Mouse (Mus musculus): Measurements from ENCODE around the gene Gm44503. TPM values are rescaled to one million over a fixed set of nuclear protein-coding genes. Genes with fewer than 3 reads are reported as not detected.

Gene Gm44503
- total RNA-seq (2023), result 0.50 TPM

DNA sequence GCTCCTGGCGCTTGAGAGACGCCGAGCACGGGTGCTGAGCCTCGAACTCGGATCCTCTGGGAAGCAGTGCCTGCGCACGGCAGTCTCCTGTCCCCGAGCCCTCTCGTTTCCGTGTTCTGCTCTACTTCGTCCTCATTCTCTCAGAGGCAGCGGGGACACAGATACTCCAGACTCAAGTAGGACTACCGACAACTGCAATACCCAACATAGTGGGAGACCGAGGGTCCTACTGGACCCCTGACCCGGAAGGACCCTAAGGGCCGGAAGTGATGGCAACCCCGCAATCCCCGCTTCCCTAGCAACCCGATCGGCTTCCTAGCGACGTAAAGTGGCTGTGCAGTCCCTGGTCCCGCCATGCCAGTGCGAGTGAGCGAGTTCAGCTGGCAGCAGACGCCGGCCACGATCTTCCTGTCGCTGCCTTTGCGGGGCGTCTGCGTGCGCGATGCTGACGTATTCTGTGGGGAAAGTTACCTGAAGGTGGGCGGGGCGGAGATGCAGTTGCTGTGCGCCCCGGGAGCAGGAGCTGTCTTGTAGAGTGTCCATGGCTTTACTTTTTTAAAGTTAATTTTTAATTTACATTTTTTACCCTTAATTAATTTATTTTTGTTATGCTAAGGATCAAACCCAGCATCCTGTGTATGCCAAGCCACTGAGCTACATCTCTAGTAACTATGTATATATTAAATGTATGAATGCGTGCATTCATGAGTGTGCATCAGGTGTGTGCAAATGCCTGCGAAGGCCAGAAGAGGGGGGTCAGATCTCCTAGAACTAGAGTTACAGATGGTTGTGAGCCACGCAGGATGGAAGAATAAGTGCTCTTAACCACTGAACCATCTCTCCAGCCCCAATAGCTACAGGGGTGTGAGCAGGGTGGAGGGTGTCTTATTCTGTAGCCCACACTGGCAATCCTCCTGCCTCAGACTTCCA, at the start of gene Gm44503, which contains the start of gene Dyx1c1:
TSS of gene Gm44503 (plus strand) at position 332 of the 930 bp plus-strand sequence.
TSS of gene Dyx1c1 (plus strand) at position 265 of the 930 bp plus-strand sequence.

DNA sequence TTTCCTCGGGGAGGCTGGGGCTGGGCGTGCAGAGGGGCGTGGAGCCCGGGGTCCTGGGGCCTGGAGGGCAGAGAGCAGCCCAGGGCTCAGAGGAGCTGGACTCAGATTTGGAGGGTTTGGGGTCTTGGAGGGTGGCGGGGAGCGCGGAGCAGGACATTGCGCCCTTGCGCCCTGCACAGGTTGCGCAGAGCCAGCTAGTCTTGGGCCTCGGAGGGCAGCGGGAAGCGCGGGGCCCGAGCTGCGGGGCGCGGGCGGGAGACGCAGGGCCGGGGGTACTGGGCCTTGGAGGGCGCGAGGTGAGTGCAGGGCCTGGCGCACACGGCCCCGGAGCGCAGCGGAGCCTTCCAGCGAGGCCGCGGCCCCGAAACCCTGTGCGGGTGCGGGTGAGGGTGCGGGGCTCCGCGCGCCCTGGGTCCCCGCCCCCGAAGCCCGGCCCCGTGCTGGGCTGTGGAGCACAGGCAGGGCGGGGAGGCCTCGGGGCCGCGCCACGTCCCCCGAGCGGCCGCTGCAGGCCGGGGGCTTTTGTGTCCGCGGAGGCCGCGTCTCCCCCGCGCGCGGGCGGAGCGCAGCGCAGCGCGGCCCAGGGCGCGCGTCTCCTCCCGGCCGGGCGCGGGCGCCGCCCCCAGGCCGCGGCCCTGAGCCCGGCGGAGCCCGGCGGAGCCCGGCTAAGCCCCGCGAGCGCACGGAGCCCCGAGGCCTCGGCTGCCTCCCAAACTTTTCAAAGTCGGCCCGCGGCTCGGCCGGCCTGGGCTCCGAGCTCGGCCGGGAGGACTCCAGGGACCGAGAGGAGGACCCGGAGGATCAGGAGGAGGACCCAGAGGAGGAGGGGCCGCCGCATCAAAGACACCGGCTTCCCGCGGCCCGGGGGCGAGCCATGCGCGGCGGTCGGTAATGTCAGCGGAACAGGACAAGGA, 33.4 kb upstream of the Gm44503 start, which contains the start of gene Pygo1:
TSS of gene Pygo1 (plus strand) at position 625 of the 914 bp plus-strand sequence.

DNA sequence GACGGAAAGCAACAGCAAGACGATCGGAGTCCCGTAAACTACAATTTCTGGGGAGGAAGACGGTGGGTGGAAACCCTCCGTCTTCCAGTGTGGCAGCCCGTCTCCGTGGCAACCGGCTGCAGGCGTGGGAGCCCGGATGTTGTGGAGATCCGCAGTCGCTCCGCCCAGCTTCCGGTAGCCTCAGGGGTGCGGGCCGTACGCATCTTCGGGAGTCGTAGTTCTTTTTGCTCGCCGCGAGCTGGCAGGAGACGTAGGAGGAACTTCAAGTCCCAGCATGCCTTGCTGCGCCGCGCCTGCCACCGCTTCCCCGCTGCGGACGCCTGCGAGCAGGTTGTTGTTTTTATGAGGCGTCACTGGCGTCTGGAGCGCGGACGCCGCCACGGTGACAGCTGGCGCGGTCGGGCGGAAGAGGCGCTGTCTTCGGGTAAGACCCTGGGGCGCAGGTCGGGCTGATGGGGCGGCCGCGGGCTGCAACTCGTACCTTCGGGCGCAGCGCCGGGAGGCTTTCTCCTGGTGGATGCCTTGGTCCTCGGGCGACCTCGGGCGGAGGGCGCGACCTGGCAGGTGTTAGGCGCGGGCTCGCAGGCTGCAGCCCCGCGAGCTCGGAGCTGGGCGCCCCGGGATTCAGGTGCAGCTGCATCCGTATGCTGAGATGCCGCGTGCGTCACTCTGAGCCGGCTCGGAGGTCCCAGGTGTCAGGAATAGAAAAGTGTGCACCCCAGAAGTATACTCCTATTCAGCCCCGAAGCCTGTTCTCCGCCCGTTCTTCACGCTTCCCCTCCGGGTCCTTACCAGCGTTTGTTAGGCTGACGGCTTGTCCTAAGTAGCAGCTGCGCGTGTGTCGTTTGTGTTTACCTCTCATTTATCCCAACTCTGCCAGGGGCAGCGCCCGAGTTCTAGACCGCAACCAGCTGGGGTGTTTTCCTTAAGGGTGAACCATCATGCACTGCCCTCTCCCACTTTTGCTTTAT, 26.9 kb downstream of the Gm44503 start, which contains the start of the genes Ccpg1os and Ccpg1:
TSS of gene Ccpg1os (minus strand) at position 133 of the 971 bp plus-strand sequence.
TSS of gene Ccpg1 (plus strand) at position 180 of the 971 bp plus-strand sequence.

DNA sequence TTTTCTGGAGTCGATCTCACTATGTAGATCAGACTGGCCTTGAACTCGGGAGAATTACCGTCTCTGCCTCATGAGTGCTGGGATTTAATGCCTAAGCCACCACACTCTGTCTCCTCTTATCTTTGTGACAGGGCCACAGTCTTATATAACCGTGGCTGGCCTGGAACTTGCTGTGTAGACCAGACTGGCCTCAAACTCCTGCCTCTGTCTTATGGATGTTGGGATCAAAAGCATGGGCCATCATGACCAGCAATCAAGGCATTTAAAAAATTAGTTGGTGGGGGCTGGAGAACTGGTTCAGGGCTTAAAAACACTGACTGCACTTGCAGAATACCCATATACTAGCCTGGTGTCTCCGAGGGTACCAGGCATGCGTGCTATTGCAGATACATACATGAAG, 81.4 kb downstream of the Gm44503 start, which contains the start of gene Pigb:
TSS of gene Pigb (minus strand) at position 299 of the 400 bp plus-strand sequence.

DNA sequence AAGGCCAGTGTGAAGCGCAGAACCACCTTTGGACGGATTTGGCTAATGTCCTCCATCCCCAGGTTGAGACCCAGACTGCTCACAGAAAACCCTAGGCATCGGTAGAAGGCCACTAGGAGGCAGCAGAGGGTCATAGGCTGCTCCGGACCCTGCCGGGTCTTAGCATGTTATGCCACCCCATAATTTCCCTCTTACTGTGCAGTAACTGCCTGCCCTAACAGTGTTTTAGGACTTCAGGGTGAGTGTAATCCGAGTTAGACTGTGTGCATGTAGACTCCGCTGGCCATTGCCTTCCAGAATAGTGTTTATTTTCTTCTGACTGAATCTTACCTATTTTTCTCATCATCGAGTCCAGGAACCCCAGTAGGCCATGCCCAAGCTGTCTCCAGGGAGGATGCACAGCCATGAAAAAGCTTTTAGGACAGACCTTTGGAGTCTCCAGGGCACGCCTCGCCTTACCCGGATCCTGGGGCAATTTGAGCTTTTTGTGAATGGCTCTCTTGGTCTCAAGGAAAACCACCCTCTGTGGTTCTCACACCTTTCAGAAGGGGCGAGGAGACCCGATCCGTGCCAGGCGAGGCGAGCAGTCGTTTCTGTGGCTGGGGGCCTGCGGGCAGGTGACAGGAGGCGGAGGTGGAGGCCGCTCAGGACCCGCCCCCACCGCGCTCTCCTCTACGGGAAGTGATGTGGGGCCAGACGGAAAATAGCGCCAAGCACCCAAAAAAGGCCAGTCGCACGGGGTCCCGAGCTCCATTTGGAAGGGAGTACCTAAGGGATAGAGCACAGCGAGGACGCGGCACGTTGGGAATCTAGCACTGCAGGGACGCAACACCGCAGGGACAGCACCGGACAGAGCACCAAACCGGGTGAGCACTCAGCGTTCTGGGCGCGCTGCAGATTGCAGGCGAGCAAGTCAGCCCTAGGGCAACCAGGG, 85.8 kb downstream of the Gm44503 start, which contains the start of gene Rab27a:
TSS of gene Rab27a (plus strand) at position 709 of the 934 bp plus-strand sequence.

Other genes starting within 250 kb of the Gm44503 start
- 0.06 TPM for gene Prtg, start 152.0 kb upstream of the Gm44503 start, total RNA-seq (2023)
- gene Pygo1, start 33.2 kb upstream of the Gm44503 start, total RNA-seq (2023), result not detected
- 1.6 TPM for gene Dyx1c1, start 67 bp upstream of the Gm44503 start, total RNA-seq (2023)
- gene Ccpg1os, start 26.5 kb downstream of the Gm44503 start, total RNA-seq (2023), result 11.2 TPM
- gene Ccpg1, start 26.6 kb downstream of the Gm44503 start, total RNA-seq (2023), result 184 TPM
- gene Pigb, start 81.5 kb downstream of the Gm44503 start, total RNA-seq (2023), result 14.2 TPM
- gene Rab27a, start 86.0 kb downstream of the Gm44503 start, total RNA-seq (2023), result 55.2 TPM
- gene Khdc3, start 143.0 kb downstream of the Gm44503 start, total RNA-seq (2023), result 11.1 TPM
- not detected for gene Gm20509, start 143.6 kb downstream of the Gm44503 start, total RNA-seq (2023)
- gene Rsl24d1, start 154.6 kb downstream of the Gm44503 start, total RNA-seq (2023), result 63.3 TPM

All from CD4-positive naive resting alpha-beta T cell, adult 57 days (primary cell).